Mouse (Mus musculus) small intestine, adult 2 months (tissue): ENCODE results near the gene Kctd14.
"Not testable (repeated sequence)": the region's sequence is repeated elsewhere in the genome, so short reads cannot be mapped to it uniquely, and the experiment has no call there.

ENCODE experiments used
- CTCF ChIP-seq: fragments of 200-500 bp; IDR thresholded peaks from 2 replicates; pipeline ENCODE4 v1.5.1; 2012; ENCODE audit warnings: low read depth, mild to moderate bottlenecking, control low read depth, inconsistent platforms, low read length, moderate library complexity, mixed read lengths; ENCODE audit not compliant: insufficient replicate concordance, insufficient read length; ENCODE audit errors: extremely low read depth
- POLR2A ChIP-seq: fragments of 200-500 bp; IDR thresholded peaks from 2 replicates; pipeline ENCODE4 v1.6.1; 2012; ENCODE audit warnings: low read depth, mild to moderate bottlenecking, control low read depth, inconsistent platforms, low read length, moderate library complexity

DNA sequence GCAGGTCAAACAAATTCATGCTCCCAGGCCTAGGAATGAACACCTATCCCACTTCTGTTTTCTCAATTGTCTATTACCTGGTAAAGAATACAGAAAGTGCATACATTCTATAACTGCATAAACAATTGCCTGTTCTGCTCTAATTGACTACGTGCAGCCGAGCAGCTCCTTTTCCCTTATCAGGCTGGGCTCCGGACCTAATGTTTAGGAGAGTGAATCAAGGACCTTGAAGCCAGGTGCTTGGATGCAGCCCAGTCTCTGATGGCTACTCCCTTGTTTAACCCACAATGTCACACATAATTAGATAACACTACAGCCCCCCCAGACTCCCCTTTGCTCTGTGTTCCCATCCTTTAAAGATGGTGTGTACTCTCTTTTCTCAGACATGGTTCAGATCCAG is 17.6 kb upstream of the Kctd14 start:
- not testable (repeated sequence) for TF ChIP-seq POLR2A, CTCF
